10 mouse cellular contexts compared by ENCODE assay signal in the genomic region with DNA sequence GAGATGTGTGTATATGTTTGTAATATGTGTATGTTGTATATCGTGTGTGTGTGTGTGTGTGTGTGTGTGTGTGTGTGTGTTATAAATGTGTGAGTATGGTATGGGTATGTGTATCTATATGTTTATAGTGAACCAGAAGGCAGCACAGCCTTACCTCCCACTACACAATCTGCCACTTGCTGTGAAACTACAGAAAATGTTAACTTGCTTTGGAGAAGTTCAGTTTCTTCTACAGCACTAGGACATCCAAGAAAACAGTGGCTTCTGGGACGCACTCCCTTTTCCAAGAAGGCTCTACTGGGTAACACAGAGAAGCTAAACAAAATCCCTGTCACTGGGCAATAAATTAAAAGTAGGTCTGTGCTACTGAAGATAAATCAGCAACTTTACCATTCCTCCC.
"Had no signal": no experiment of that assay in that cellular context is flagged by ENCODE, and none has a peak within 500 bp of the region (broad histone marks: within the 10 kb centered on the region; RNA-seq: fewer than 3 reads in every experiment).

No protein-coding gene starts in this region.

- ATAC-seq: liver, postnatal 0 days; lung, postnatal 0 days; midbrain, embryonic 13.5 days; midbrain, embryonic 15.5 days had no signal

- DNase-seq: liver, postnatal 0 days; lung, adult 2 months; lung, postnatal 14 days; lung, postnatal 36 days; thymus, adult 2 months; thymus, postnatal 25 days; thymus, postnatal 4 days had no signal
